Mouse (Mus musculus): ENCODE data around the gene Gpr162. TPM values are rescaled to one million over a fixed set of nuclear protein-coding genes. Genes with fewer than 3 reads are reported as not detected.

The Gpr162 gene
- total and polyA plus RNA-seq, 3 experiments: 0.48 to 2.0 (median 1.7) TPM

DNA sequence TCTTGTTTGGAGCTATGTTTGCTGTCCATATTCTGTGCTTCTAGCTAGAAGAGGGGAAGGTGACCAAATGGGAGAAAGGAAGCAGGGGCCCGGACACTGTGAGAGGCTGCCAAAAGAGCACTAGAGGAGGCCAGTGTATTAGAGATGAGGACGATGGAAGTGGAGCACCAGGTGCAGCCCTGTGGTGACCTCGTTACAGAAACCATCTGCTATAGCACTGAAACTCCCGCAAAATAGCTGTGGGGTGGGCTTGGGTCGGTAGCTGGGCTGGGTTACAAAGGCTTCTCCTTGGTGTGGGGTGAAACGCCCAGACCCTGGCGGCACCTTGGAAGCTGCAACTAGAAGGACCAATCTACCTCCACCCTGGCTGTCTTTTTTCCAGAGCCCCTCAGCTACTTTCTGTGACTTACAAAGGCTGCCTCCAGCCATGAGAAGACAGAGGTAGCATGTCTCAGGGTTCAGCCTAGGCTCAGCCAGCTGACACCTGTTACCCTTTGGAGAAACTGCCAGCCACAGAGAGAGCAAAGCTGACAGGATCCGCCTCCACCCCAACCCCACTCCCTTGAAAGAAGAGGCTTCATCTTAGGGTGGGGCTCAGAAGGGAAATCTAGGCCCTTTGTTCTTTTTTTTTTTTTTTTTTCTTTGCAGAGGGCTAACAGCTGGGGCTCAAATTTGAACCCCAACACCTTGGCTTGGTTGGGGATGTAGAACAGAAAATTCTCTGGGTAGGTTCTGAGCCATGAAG is 36.4 kb upstream of the Gpr162 start:
- no peaks in the 10 kb centered on the region for H3K27me3 ChIP-seq (replicated peaks)
- no peaks in the 10 kb centered on the region for H3K9me3 ChIP-seq (replicated peaks; ENCODE audit: low read length)
- H3K36me3 ChIP-seq (replicated peaks in 1 of 2; ENCODE audit: control insufficient read depth in 1 of 2, insufficient read depth in 1 of 2, low read length in 1 of 2): no peaks in the 10 kb centered on the region
- peak overlapping the region; percentile 81 for H3K27ac ChIP-seq (ENCODE audit: insufficient read depth, low read depth)
- in situ Hi-C loops (cut with MboI; ENCODE audit: low pct_ligation_motif_present, low pct_unique_long_range_greater_than_20kb, low sequenced_read_pairs): loop anchor here (5.0 kb wide), 1 partner anchor 33 kb away; no protein-coding TSS in a partner anchor
- peak; percentile 54 for DNase-seq (ENCODE audit: extremely low read depth)
- peak overlapping the region; percentile 13 for H3K4me2 ChIP-seq (ENCODE audit: insufficient read depth, low read depth, poor library complexity, severe bottlenecking)
- dilution Hi-C loops (cut with MboI; ENCODE audit: extremely low pct_ligation_motif_present, extremely low pct_unique_long_range_greater_than_20kb, low sequenced_read_pairs): no loop called here
- peaks cover 23 to 78% of the 10 kb centered on the region in 2 experiments for H3K4me1 ChIP-seq (ENCODE audit: control insufficient read depth in 1 of 2, insufficient read depth in 2 of 2)
- peak in 1 of 2 experiments; percentile 44; a peak in 2 of 4 replicates for TF ChIP-seq CTCF (conservative IDR thresholded peaks at IDR 0.05 in 1 of 2, IDR thresholded peaks at IDR 0.05 in 1 of 2; ENCODE audit: low read depth in 2 of 2, low read length in 2 of 2)
- TF ChIP-seq ELF1 (IDR thresholded peaks at IDR 0.05; ENCODE audit: low read depth, low read length): no peak
- 0 out of 2 replicates have a peak, but pooled peaks have one; percentile 6 for TF ChIP-seq ETS1 (conservative IDR thresholded peaks at IDR 0.05; ENCODE audit: low read depth, low read length)
- no peak for TF ChIP-seq MEF2A (IDR thresholded peaks at IDR 0.05; ENCODE audit: borderline replicate concordance, low read depth, low read length)
- no peak for TF ChIP-seq PAX5 (IDR thresholded peaks at IDR 0.05; ENCODE audit: low read length)
- no peak for TF ChIP-seq HCFC1 (IDR thresholded peaks at IDR 0.05; ENCODE audit: low read depth, low read length)
- no peak for TF ChIP-seq UBTF (IDR thresholded peaks at IDR 0.05; ENCODE audit: low read depth, low read length)
- peak; percentile 41 for TF ChIP-seq RAD21 (IDR thresholded peaks at IDR 0.05; ENCODE audit: low read depth, low read length)
- no peak for TF ChIP-seq MAFK (IDR thresholded peaks at IDR 0.05; ENCODE audit: insufficient replicate concordance, low read length)
- TF ChIP-seq MXI1 (IDR thresholded peaks at IDR 0.05; ENCODE audit: low read depth, low read length): no peak
- TF ChIP-seq TBP (conservative IDR thresholded peaks at IDR 0.05; ENCODE audit: low read depth, low read length): no peak
- TF ChIP-seq ZKSCAN1 (IDR thresholded peaks at IDR 0.05; ENCODE audit: borderline replicate concordance, low read depth, low read length): no peak
- no peak for TF ChIP-seq KAT2A (IDR thresholded peaks at IDR 0.05; ENCODE audit: insufficient replicate concordance, low read length)
- TF ChIP-seq MYC (IDR thresholded peaks at IDR 0.05; ENCODE audit: low read depth, low read length): 0 out of 2 replicates have a peak, but pooled peaks have one; percentile 23
- peak; percentile 52; the same call in 1 of the 2 replicates for TF ChIP-seq MAX (IDR thresholded peaks at IDR 0.05; ENCODE audit: low read length)
- TF ChIP-seq SIN3A (IDR thresholded peaks at IDR 0.05; ENCODE audit: low read length): no peak
- TF ChIP-seq POLR2AphosphoS2 (IDR thresholded peaks at IDR 0.05; ENCODE audit: low read depth, low read length): no peak
- no peak for TF ChIP-seq BHLHE40 (IDR thresholded peaks at IDR 0.05; ENCODE audit: low read depth, low read length)
- peak; percentile 66 for TF ChIP-seq TCF12 (IDR thresholded peaks at IDR 0.05; ENCODE audit: low read depth, low read length)
- no peak for TF ChIP-seq JUND (conservative IDR thresholded peaks at IDR 0.05; ENCODE audit: low read depth, low read length)
- TF ChIP-seq EP300 (IDR thresholded peaks at IDR 0.05; ENCODE audit: low read length): peak; percentile 49; the same call in 1 of the 2 replicates
- TF ChIP-seq ZC3H11A (IDR thresholded peaks at IDR 0.05; ENCODE audit: low read depth, low read length): no peak
- TF ChIP-seq CHD2 (IDR thresholded peaks at IDR 0.05; ENCODE audit: low read length): no peak
- peak; percentile 19 for TF ChIP-seq SMC3 (IDR thresholded peaks at IDR 0.05; ENCODE audit: low read depth, low read length)
- peak; percentile 89 for TF ChIP-seq ZNF384 (IDR thresholded peaks at IDR 0.05; ENCODE audit: low read depth, low read length)
- 0 out of 2 replicates have a peak, but pooled peaks have one; percentile 27 for TF ChIP-seq CHD1 (IDR thresholded peaks at IDR 0.05; ENCODE audit: low read depth, low read length)
- TF ChIP-seq RCOR1 (conservative IDR thresholded peaks at IDR 0.05; ENCODE audit: low read depth, low read length): 0 out of 2 replicates have a peak, but pooled peaks have one; percentile 48
- no peak for TF ChIP-seq NELFE (IDR thresholded peaks at IDR 0.05; ENCODE audit: low read depth, low read length)
- TF ChIP-seq IRF4 (IDR thresholded peaks at IDR 0.05; ENCODE audit: low read depth, low read length): 0 out of 2 replicates have a peak, but pooled peaks have one; percentile 17
- TF ChIP-seq USF2 (conservative IDR thresholded peaks at IDR 0.05; ENCODE audit: low read depth, low read length): no peak
- no peak for TF ChIP-seq JUN (IDR thresholded peaks at IDR 0.05; ENCODE audit: insufficient read depth, low read depth, low read length)
- no peak for TF ChIP-seq ZMIZ1 (IDR thresholded peaks at IDR 0.05; ENCODE audit: low read depth, low read length)
- TF ChIP-seq MAZ (IDR thresholded peaks at IDR 0.05; ENCODE audit: low read depth, low read length): peak; percentile 39; the same call in 1 of the 2 replicates
- no peak for TF ChIP-seq USF1 (IDR thresholded peaks at IDR 0.05; ENCODE audit: low read depth, low read length)
- no peak for TF ChIP-seq E2F4 (IDR thresholded peaks at IDR 0.05; ENCODE audit: insufficient replicate concordance, low read depth, low read length)
- TF ChIP-seq NRF1 (IDR thresholded peaks at IDR 0.05; ENCODE audit: low read depth, low read length): no peak
- no peak for TF ChIP-seq GABPA (IDR thresholded peaks at IDR 0.05; ENCODE audit: insufficient replicate concordance, low read depth, low read length)
- TF ChIP-seq POLR2A (IDR thresholded peaks at IDR 0.05; ENCODE audit: low read depth, low read length): no peak
- no peak overlapping the region for H3K4me3 ChIP-seq (replicated peaks in 1 of 3; ENCODE audit: low read depth in 2 of 3, low read length in 2 of 3, poor library complexity in 1 of 3)
- H3K79me2 ChIP-seq (replicated peaks; ENCODE audit: control insufficient read depth, extremely low read depth, insufficient read depth, poor library complexity, severe bottlenecking): no peaks in the 10 kb centered on the region
- 0 out of 2 replicates have a peak overlapping the region, but pooled peaks have one; percentile 3 for H3K9ac ChIP-seq (ENCODE audit: insufficient read depth, low read depth)
